Mouse (Mus musculus): ENCODE data around the gene Syn2.

Gene Syn2

GRCm38 (mm10) chr6:115134501-115135331, at the start of gene Syn2:
Gene Syn2 (plus strand): TSS chr6:115134902.
- peak; percentile 81 for DNase-seq (ENCODE audit: low spot score)

DNA sequence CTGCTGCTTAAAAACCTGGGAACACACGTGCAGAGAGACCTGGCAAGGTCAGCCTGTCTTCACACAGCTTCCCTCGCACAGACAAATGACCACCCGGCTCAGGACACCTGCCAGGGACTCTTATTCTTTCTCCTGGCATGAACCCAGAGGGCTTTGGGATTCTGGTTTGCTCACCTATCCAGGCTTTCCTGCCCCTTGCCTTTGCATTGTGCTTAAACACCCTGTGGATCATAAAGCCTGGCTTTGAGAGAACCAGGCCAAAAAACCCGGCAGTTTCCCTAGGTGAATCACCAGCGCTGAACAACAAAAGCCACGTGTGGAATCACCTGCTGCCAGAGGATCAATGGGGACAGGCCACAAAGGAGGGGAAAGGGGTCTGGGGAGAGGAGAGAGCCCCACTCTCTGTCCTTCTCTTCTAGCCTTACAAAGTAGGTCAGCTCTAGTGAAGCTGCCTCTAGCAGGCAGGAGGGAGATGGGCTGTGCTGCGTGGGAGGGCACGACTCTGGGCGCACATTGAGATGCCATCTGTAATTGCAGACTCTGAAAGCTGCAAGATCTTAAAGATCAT, 49.3 kb upstream of the Syn2 start:
- no peak for DNase-seq (ENCODE audit: low spot score)

GRCm38 (mm10) chr6:115088314-115089106, 46.2 kb upstream of the Syn2 start:
- DNase-seq (ENCODE audit: low spot score): no peak

- DNase-seq (ENCODE audit: low spot score): no peak
These were observed 43.0 kb upstream of the Syn2 start for GRCm38 (mm10) chr6:115091737-115092136.

- DNase-seq (ENCODE audit: low spot score): no peak
These were observed 32.2 kb upstream of the Syn2 start for GRCm38 (mm10) chr6:115102542-115102941.

GRCm38 (mm10) chr6:115111426-115111825, 23.3 kb upstream of the Syn2 start:
- DNase-seq (ENCODE audit: low spot score): no peak

- no peak for DNase-seq (ENCODE audit: low spot score)
These were observed 12.5 kb upstream of the Syn2 start for GRCm38 (mm10) chr6:115122181-115122580.

- DNase-seq (ENCODE audit: low spot score): peak; percentile 2
These were observed 11.2 kb upstream of the Syn2 start for GRCm38 (mm10) chr6:115123262-115124201.

GRCm38 (mm10) chr6:115124675-115125357, 9.9 kb upstream of the Syn2 start:
- DNase-seq (ENCODE audit: low spot score): peak; percentile 6

- DNase-seq (ENCODE audit: low spot score): no peak
These were observed 9.4 kb upstream of the Syn2 start for GRCm38 (mm10) chr6:115125358-115125720.

GRCm38 (mm10) chr6:115126232-115126785, 8.4 kb upstream of the Syn2 start:
- no peak for DNase-seq (ENCODE audit: low spot score)

- no peak for DNase-seq (ENCODE audit: low spot score)
These were observed 7.9 kb upstream of the Syn2 start for GRCm38 (mm10) chr6:115126851-115127250.

DNA sequence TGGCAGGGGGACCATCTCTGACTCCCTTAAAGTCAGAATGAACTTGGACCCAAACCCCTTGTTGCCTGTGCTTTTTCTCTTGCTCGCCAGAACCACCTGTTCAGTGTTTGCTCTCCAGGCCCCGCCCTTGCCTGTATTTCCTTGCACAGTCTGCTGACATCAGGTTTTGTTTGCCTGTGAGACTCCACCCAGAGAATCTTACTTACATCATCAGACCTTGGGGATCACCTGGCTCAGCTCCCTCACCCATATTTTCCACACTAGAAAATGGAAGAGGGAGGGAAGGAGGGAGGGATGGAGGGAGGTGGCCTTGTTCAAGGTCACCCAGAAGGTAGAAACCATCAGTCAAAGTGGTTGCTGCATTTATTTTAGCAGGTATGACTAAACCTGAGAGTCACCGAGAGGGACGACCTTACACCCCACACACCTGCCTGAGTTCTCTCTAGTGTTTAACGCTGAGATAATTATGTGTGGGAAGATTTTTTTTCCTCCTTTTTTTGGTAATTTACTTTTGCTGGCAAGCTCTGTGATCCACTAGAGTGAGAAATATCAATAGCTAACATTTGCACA, 7.4 kb upstream of the Syn2 start:
- DNase-seq (ENCODE audit: low spot score): no peak

DNA sequence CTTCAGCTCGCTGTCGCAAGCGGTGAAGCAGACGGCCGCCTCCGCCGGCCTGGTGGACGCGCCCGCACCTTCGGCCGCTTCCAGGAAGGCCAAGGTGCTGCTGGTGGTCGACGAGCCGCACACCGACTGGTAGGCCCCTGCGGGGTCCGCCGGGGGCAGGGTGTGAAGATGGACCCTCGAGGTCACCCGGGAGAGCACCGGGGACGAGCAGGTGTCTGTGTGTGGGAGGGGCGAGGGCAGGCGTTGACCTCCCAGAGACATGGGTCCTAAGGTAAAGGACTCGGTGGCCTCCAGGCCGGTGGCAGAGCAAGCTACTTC, 589 bp downstream of the Syn2 start:
- no peak for DNase-seq (ENCODE audit: low spot score)

DNA sequence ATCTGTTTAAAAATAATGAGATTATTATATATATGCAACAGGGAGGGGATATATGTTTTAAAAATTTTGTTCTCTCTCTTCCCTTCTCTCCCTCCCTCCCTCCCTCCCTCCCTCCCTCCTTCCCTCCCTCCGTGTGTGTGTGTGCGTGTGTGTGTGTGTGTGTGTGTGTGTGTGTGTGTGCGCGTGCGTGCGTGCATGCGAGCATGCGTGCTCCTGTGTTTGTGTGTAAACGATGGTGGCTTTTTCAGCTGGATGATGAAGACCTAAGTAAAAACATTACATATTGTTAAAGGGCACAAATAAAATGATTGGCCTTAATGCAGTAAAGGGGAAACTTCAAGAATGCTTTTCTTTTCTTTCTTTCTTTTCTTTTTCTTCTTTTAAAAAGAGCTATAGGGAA, 1.5 kb downstream of the Syn2 start:
- DNase-seq (ENCODE audit: low spot score): no peak

DNA sequence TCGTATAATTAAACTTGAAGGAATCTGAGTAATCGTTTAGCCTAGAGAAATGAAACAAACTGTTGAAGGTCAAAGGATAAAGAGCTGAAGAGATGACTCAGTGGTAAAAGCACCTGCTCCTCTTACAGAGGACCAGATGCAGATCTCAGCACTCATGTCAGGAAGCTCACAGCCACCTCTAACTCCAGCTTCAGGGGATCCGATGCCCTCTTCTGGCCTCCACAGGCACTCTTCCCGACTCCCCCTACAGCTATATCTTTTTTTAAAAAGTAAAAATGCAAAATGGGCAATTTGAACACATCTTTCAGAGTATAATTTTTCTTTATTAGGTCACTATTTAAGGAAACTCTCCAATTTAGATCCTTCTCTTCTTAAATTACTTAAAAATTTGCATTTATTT, 6.7 kb downstream of the Syn2 start:
- no peak for DNase-seq (ENCODE audit: low spot score)

DNA sequence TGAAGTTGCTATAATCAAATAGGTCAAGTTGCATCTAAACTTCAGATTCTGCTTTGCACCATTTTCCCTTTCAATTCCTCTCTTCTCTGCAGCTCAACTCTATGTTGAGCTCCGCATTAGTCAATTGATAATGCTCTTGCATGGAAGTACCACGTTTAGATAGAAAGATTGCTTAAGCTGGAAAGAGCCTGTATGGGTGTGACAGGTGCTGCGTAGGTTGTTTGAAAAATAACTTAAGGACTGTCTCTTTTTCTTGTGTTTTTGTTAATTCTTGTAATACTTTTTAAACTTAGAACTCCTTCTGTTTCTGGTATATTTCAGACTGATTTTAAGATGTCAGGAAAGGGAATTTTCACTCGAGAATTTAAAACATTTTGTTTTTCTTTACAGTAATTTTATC, 26.5 kb downstream of the Syn2 start:
- DNase-seq (ENCODE audit: low spot score): no peak

DNA sequence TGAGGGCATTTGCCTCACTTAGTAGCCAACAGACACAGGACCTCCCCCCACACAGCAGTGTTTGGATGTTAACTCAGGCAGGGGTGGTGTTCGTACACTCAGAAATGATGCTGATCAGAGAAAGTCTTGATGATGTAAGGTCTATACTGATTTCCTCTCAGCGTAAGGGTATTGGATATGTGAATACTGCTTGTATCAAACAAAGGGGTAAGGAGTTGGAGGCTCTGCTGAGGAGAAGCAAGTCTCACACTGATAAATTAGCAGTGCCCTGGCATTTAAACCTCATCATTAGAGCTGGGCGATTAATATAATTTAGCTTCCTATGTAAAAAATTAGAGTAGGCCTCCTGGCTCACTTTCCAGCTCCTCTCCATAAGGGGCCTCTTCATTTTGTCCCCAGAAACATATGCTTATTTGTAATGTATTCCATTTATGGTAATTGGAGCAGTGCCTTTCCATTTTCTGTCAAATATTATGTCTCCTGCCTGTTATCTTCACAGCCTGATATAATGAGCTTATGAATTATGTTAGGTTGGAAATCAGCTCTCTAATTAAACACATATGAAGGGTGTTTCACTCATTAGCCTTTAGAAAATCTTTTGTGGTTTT, 31.3 kb downstream of the Syn2 start:
- DNase-seq (ENCODE audit: low spot score): no peak

GRCm38 (mm10) chr6:115168921-115169320, 34.2 kb downstream of the Syn2 start:
- no peak for DNase-seq (ENCODE audit: low spot score)

GRCm38 (mm10) chr6:115169518-115169917, 34.8 kb downstream of the Syn2 start:
- no peak for DNase-seq (ENCODE audit: low spot score)

Data from urinary bladder, postnatal 14 days (tissue).